Mouse (Mus musculus): Measurements from ENCODE around the gene Clcn6.
"Not testable (repeated sequence)": the region's sequence is repeated elsewhere in the genome, so short reads cannot be mapped to it uniquely, and the experiment has no call there.

Gene Clcn6

DNA sequence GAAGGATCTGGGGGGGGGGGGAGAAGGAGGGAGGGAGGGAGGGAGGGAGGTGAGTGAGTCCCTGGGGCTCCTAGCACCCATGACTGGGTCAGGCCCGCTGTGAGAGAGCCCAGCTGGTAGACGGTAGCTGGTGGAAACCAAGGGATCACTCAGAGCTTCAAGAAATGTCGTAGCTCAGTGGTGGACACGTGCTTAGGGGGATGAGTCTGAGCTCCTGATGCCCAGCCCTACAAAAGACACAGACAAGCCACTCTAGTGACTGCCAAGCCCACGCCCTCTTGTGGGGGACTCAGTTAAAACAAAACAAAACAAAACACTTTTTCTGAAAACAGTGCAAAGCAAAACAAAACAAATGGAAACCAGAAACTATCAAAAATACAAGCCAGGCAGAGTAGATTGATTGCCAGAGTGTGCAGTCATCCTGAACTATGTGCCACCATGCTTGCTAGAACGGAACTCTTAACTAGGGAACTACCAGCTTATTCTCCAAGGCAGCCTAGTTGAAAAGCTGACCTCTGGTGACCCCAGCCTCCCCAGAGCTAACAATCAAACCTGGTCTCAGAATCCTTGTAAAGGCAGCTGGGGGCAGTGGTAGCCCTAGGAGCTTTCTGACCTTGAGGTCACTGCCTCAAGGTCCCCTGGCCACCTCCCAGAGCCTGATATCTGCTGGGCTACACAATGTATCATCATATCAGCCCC, 27.2 kb upstream of the Clcn6 start:
- DNase-seq, result no peak

DNA sequence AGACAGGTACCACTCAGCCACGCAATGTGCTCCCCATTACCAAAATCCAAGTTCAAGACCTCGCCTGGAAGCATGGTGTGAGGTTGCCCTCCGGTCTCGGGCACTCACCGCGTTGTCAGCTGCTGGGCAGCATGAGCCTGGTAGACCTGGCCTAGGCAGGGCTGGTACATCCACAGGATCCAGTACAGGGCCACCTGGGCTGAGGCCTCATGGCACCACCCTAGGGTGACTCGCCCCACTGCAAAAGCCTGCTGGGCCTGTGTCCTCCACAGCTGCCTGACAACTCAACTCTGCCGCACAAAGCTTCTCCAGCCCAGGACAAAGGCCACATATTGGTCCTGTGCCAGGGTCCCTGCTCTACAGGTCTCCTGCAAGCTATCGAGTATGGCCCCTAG, 22.5 kb upstream of the Clcn6 start:
- DNase-seq, result no peak

DNA sequence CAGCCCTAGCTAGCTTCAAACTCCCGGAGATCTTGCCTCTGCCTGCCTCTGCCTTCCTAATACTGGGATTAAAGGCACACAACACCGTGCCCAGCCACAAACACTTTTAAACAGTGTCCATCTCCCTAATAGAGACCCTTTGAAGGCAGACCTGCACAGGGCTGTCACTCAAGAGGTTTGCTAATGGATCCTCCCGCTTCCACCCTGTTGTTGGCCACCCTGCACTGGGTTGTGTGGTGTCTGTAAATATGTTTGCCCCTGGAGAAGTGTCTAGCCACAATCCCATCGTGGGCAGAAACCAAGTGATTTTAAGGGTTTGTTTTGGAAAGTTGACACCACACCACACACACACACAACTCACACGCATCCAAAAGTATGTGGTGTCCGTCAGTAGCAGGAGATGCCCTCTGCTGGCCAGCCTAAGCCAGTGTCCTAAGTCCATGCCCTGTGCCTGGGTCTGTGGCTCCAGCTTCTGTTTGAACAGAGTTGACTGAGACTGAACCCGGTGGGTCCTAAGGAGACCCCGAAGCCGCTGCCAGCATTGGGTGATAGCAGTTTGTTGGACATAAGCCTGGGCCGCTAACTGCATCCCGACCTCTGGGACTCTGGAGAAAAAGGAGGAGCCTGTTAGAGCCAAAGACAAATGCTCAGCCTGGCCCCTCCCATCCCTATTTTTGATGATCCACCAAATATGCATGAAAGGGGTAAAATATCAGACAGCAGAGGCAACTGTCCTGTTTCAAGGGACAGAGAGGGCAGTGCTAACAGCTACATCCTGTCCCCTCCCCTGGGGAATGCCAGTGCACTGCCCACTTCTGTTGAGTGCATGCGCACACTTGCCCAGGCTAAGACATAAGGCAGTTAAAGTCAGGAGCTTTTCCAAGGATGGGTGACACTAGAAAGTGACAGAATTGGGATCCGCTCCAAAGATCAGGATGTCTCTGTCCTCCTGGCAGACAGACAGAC, 21.8 kb upstream of the Clcn6 start:
- DNase-seq, result peak; percentile 67

DNA sequence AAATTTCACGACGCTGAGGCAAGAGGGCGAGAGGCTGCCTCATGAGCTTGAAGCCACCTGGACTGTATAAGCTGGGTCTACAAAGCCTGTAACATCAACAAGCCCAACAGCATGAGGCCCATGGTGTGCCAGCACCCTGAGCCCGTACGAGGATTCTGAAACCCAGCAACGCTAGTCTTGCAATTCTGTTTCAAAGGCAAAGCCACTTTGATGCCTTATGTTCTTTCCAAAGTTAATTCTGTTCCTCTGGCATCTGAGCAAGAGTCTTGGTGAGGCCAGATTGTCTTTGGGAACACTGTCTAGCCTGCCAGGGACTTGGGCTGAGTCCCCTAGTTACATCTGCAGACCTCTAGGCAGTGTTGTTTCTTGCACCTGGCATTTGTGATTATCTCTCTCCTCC, 20.4 kb upstream of the Clcn6 start:
- DNase-seq, result no peak

DNA sequence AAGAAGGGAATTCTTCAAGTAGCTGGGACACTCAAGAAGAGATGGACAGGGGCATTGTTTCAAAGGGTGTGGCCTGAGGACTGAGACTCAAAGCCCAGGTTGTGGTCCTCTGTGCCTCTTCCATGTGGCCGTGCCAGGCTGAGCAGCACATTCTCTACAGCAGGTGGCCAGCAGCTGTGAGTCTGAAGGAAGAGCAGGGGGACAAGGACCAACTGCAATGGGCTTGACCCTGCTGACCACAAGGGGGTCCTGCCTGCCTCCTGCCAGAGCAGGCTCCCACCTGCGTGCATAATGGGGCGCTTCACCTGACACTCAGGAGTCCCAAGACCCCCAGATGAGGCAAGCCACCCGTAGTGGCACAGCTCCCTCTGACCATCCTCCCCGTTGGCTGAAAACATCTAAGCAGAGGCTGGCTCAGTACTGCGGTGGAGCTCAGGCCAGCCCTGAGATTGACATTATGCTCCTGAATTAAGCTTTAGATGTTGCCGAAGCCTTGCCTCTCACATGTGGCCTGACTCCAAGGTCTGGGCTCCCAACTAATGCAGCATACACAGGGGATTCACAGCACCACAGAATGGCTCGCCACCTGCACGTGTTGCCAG, 19.7 kb upstream of the Clcn6 start:
- no peak for DNase-seq

DNA sequence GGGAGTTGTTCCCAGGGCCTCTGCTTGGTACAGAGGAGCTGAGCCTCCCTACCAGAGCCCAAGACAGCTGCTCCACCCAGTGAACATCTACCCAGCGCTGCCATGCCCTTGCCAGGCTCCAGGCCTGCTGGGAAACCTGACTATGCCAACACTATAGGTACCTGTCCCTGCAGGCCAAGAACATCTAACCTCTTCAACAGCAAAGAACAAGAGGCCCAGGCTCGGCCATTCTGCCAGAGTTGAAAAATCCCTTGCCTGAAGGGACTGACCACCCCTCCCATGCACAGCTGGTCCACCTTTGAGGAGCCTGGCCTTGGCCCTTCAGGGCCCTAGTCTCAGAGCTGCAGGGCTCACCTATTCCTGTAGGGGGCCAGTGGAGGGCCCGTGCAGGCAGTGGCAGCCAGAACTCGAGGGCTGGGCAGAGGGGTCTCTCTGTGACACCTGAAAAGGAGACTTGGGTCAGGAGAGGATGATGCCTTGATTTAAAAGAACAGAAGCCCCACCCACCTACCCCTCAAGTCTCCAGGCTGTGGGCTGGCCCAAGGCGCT, 19.1 kb upstream of the Clcn6 start:
- no peak for DNase-seq

DNA sequence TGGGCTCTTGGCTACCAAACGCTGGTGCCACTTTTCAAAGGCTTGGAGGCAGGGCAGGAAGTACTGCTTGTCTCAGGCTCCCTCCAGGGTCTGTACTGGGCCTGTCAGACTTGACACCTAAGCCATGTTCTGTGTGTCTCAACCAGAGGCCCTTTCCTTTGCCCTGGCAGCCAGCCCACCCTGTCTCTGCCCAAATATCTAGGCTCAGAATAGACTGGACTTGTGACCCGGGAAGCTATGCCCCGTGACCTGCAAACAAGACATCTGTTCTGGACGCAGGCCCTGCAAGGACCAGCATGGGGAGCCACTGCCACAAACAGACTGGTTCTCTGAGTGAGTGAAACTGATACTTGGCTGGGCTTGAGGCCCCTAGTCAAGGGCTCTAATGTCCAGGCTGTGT, 18.2 kb upstream of the Clcn6 start:
- DNase-seq, result peak; percentile 91

DNA sequence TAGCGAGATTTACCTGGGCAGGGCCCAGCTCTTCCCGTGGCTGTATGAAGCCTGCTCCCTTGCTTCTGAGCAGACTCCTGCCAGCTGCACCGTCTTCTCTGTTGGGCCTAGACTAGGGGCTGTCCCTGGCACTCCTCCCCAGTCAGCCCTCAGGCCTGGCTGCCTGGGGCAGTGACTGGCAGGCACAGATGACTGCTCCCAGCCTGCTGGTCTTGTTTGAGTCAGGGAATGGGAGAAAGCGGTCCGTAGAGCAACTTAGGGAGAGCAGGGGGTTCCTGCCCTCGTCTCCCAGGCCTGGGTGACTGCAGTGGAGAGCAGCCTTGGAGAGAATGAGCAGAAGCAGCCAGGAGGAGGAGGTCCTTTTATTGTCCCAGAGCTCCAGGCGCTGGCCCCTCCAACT, 17.6 kb upstream of the Clcn6 start:
- DNase-seq, result peak; percentile 55

DNA sequence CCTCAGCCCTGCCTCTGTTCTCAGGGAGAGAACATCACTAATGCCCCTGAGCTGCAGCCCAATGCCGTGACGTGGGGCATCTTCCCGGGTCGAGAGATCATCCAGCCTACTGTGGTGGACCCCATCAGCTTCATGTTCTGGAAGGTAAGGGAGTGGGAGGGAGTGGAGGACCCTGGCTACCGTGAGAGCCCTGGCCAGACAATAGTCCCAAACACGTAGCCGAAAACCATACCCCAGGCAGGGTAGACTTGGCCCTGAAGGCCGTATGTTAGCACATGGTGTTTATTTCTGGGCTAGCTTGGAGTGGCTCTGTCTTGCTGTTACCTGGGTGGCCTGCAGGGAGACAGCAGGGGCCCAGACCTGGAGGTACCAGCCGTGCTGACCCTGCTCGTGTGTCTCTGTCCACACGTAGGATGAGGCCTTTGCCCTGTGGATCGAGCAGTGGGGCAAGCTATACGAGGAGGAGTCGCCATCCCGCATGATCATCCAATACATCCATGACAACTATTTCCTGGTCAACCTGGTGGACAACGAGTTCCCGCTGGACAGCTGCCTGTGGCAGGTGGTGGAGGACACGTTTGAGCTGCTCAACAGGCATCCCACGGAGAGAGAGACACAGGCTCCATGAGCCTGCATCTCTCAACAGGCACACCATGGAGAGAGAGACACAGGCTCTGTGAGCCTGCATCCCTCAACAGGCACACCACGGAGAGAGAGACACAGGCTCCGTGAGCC, 16.5 kb upstream of the Clcn6 start:
- no peak for DNase-seq

DNA sequence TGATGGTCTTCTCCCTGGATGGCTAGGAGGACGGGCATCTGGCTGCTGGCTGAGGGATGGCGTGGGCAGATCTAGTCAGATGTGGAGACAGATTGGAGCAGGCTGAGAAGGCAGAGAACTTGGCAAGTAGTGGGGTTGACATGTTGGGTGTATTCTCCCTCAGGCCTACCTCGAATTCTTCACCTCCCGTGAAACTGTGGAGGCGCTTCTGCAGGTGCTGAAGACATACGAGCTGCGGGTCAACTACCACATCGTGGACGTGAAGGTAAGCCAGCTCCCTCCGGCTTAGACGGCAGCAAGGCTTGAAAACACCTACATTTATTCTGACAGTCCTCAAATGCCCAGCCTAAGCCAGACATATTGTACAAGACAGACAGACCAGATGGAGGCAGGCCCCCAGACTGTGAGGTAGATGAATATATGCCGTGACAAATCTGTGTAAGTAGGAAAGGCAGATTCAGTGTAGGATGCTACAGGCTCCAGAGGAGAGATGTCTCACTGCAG, 14.8 kb upstream of the Clcn6 start:
- no peak for DNase-seq

DNA sequence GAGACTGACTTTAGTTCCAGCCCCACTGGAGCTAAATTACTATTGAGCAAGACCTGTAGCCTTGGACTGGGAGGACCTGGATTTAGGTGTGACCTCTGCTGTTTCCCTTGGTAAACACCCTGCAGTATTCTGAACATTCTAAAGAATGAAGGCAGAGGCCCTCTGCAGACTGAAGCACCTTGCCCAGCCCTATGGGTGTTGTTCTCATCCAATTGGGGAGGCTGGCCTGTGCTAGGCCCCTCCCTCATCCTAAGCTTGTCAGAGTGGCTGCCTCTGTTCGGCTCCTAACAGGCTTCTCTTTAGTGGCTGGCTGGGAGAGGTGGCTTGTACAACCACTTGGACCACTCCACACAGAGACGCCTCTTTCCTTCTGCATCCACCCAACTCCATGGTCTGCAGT, 14.4 kb upstream of the Clcn6 start:
- DNase-seq, result no peak

DNA sequence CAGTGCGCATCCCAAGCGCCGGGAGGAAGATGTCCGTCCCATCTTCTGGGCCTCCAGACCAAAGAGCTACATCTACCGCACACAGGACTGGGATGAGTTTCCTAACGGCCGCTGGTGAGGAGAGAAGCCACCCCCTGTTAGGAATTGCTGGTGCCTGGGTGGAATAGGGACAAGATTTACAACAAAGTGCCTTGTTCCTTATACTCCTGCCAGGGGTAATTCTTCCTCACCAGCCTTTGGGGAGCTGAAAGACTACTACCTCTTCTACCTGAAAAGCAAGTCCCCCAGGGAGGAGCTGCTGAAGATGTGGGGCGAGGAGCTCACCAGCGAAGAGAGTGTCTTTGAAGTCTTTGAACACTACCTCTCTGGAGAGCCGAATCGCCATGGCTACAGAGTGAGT, 13.3 kb upstream of the Clcn6 start:
- no peak for DNase-seq

DNA sequence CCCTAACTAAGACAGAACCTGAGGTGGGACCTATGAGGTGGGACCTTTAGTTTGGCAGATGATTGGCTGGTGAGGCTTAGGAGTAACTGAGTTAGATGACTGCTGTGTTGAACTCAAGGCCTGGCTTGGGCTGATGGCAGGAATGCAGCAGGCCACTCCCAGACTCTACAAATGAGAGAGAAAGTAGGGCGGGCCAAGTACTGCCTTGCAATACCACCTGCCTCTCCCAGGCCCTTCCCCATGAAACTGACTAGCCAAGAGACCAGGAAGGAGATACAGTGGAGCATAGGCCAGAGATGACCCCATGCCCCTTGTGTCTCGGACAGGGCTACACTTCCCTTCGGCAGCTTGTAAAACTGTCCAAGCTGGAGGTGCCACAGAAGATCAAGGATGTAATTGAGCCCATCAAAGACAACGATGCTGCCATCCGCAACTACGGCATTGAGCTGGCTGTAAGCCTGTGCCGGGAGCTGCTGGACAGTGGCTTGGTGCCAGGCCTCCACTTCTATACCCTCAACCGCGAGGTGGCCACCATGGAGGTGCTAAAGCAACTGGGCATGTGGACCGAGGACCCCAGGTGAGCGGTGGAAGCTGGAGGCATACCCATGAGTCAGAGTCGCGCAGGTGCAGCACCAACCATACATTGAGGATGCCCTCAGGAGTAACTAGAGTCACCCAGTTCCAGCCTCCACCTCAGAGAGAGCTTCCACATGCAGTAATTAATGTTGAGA, 12.6 kb upstream of the Clcn6 start:
- no peak for DNase-seq

DNA sequence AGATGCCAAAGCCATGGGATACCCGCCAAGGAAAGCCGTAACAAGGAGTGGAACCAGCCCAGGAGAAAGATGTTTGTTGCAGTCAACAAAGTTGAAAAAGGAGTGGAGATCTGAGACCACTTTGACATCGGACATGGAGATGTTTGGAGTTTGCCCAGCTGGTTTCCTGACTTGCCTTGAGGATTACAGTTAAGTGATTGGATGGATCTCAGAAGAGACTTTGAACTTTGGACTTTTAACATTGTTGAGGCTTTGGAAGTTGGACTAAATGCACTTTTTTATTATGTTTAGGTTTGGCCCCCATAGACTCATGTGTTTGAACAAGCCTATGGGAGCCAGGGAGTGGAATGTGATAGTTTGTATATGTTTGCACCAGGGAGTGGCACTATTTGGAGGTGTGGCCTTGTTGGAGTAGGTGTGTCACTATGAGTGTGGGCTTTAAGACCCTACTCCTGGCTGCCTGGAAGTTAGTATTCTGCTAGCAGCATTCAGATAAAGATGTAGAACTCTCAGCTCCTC, 11.8 kb upstream of the Clcn6 start:
- DNase-seq, result peak; percentile 60

DNA sequence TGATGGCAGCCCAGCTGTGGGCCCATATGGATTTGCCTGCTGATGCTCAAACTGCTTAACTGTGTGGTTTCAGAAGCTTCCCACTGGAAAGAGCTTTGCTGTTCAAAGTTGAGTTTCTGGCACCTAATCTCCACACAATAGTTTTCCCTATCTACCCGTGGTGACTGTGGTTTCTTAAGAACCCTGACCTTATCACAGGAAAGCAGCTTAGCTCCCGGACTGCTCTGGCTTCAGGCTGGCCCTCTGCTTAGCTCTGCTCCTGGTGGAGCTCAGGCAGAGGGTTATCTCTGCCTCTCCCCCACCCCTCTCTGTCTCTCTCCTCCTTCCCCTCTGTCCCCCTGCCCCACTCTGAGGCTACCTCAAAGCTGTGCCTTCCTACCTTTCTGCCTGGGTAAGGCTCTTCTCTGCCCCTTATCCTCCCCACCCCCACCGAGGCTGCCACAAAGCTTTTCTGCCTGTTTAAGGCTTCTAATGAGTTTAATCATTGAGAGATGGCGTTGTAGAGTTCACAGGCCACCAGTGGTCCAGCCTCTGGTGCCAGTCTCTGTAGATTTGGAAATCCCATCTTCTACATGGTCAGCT, 7.9 kb upstream of the Clcn6 start:
- DNase-seq, result peak; percentile 61

DNA sequence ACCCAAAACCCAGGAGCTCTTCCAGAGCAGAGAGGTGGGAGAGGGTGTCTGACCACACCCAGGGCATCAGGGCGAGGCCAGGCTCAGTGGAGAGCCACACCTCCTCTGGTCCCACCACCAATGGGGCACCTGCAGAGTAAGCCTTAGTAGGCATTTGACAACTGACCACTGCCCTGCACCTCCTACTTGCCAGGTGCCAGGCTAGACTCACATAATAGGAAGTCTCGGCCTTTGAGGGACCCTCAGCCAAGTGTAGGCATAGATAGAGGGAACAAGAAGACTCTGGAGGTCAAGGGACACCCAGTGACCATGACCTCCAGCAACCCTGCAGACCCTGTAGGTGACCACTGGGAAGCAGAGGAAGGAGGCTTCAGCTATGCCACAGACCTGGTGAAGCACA, 5.5 kb upstream of the Clcn6 start:
- DNase-seq, result no peak

DNA sequence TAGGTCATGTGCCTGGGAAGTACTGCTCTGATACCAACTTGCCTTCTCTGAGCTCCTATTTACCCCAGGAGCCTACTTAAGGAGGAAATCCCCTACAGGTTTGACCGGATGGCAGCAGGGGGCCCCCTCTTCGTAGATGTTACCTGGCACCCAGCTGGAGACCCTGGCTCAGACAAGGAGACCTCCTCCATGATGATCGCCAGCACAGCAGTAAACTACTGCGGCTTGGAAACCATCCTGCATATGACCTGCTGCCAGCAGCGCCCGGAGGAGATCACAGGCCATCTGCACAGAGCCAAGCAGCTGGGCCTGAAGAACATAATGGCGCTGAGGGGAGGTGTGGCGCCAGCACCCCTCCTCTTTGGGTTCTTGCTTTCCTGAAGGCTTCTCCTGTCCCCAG, 4.7 kb upstream of the Clcn6 start:
- DNase-seq, result not testable (repeated sequence)

DNA sequence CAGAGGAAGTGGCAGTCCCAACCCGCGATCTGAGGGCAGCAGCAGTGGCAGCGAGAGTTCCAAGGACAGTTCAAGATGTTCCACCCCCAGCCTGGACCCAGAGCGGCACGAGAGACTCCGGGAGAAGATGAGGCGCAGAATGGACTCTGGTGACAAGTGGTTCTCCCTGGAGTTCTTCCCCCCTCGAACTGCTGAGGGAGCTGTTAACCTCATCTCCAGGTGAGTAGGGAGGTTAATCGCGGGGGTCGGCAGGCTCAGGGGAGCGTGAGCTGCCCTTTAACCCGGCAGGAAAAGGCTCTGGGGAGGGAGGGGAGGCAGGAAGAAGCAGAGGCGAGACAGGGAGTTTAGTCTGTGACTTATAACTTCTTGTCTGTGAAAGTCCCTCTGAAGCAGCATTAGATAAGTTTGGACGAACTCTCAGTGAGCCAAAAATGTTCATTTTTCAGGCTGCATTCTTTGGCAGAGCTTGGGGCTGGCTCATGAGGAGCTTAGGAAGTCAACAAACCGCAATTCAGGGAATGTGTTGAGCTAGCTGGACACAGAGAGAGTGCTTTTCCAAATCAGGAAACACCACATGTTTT, 3.1 kb upstream of the Clcn6 start:
- peak; percentile 53 for DNase-seq

DNA sequence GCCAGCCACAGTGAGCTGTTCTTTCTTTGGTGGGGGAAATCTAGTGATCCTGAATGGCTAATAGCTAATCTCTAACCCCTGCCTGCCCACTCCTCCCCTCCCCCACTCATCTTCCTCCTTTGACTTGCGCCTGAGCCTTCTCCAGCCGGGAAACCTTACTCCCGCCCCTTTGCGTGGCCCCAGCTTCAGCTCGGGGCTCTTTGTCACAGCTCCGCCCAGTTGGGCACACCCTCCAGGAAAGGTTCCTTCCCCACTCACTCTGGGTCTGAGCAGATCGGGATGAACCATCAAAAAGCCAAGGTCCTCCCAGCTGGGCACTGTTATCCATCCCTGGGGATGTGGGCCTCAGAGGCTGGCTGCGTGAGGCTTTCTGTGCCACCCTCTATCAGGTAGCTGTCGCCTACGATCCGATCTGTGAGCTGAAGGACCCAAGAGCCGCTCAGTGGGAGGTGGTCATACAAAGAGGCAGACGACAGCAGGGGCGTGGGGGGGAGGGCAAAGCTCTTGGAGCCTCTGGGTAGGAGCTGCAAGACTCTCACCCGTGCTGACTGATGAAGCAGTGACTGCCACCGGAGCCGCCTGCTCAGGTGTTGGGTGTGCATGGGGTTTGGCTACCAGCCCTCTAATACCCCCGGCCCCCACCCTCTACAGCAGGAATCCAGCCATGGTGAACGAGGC, 2.5 kb upstream of the Clcn6 start:
- DNase-seq, result peak; percentile 79

Data from kidney, adult 9 months (tissue).